Mouse (Mus musculus): Measurements from ENCODE around the gene Gsk3b.

The Gsk3b gene

GRCm38 (mm10) chr16:38286541-38286940 is 197.7 kb downstream of the Gsk3b start:
- DNase-seq = no peak

GRCm38 (mm10) chr16:38287357-38287756 is 198.6 kb downstream of the Gsk3b start:
- no peak for DNase-seq

- DNase-seq = no peak
Measured at GRCm38 (mm10) chr16:38287762-38288161, 199.0 kb downstream of the Gsk3b start.

- DNase-seq = no peak
Measured at GRCm38 (mm10) chr16:38288851-38289250, 200.1 kb downstream of the Gsk3b start.

- no peak for DNase-seq
Measured at GRCm38 (mm10) chr16:38290151-38290550, 201.3 kb downstream of the Gsk3b start.

GRCm38 (mm10) chr16:38294685-38295348 is 206.0 kb downstream of the Gsk3b start, which contains the start of gene Nr1i2:
TSS of gene Nr1i2 (minus strand) at chr16:38294824.
- DNase-seq = no peak

GRCm38 (mm10) chr16:38295349-38295930 is 206.6 kb downstream of the Gsk3b start:
- DNase-seq = no peak
